Mouse (Mus musculus): ENCODE results near the gene Sema4f. TPM values are rescaled to one million over a fixed set of nuclear protein-coding genes. Genes with fewer than 3 reads are reported as not detected.

Gene Sema4f
- polyA plus RNA-seq, 1 experiment = not detected

- WGBS = 92% methylated on average over 3 of the region's 3 CpGs
- TF ChIP-seq CTCF (IDR thresholded peaks at IDR 0.05; ENCODE audit: insufficient read depth, low read depth, low read length) (no peak), POLR2A (IDR thresholded peaks at IDR 0.05; ENCODE audit: insufficient read depth, low read depth, low read length) (no peak)
- no peak overlapping the region for H3K27ac ChIP-seq (ENCODE audit: insufficient read depth, low read depth, low read length)
- no peak overlapping the region for H3K4me3 ChIP-seq (ENCODE audit: insufficient read depth, low read depth, low read length)
- no peaks in the 10 kb centered on the region; the same call in 1 of the 2 replicates for H3K4me1 ChIP-seq (ENCODE audit: control insufficient read depth, insufficient read depth, low read length)
Observed at GRCm38 (mm10) chr6:82906985-82907384, 32.6 kb downstream of the Sema4f start.

- Histone ChIP-seq H3K27ac (ENCODE audit: insufficient read depth, low read depth, low read length) (no peak overlapping the region), H3K4me1 (ENCODE audit: control insufficient read depth, insufficient read depth, low read length) (no peaks in the 10 kb centered on the region), H3K4me3 (ENCODE audit: insufficient read depth, low read depth, low read length) (no peak overlapping the region)
- no peak for TF ChIP-seq CTCF (IDR thresholded peaks at IDR 0.05; ENCODE audit: insufficient read depth, low read depth, low read length)
- no peak for TF ChIP-seq POLR2A (IDR thresholded peaks at IDR 0.05; ENCODE audit: insufficient read depth, low read depth, low read length)
- WGBS = 79% methylated on average over 8 of the region's 8 CpGs
Observed at GRCm38 (mm10) chr6:82902559-82902958, 37.0 kb downstream of the Sema4f start.

GRCm38 (mm10) chr6:82898745-82899144 lies 40.8 kb downstream of the Sema4f start:
- TF ChIP-seq POLR2A (IDR thresholded peaks at IDR 0.05; ENCODE audit: insufficient read depth, low read depth, low read length) (no peak), CTCF (IDR thresholded peaks at IDR 0.05; ENCODE audit: insufficient read depth, low read depth, low read length) (no peak)
- no peak overlapping the region for H3K27ac ChIP-seq (ENCODE audit: insufficient read depth, low read depth, low read length)
- no peaks in the 10 kb centered on the region for H3K4me1 ChIP-seq (ENCODE audit: control insufficient read depth, insufficient read depth, low read length)
- no peak overlapping the region for H3K4me3 ChIP-seq (ENCODE audit: insufficient read depth, low read depth, low read length)
- WGBS = 64% methylated on average over 4 of the region's 4 CpGs

- WGBS = 86% methylated on average over 4 of the region's 4 CpGs
- TF ChIP-seq POLR2A (IDR thresholded peaks at IDR 0.05; ENCODE audit: insufficient read depth, low read depth, low read length) (no peak), CTCF (IDR thresholded peaks at IDR 0.05; ENCODE audit: insufficient read depth, low read depth, low read length) (no peak)
- Histone ChIP-seq H3K4me1 (ENCODE audit: control insufficient read depth, insufficient read depth, low read length) (no peaks in the 10 kb centered on the region), H3K4me3 (ENCODE audit: insufficient read depth, low read depth, low read length) (no peak overlapping the region), H3K27ac (ENCODE audit: insufficient read depth, low read depth, low read length) (no peak overlapping the region)
Observed at GRCm38 (mm10) chr6:82898227-82898626, 41.3 kb downstream of the Sema4f start.

- Histone ChIP-seq H3K4me1 (ENCODE audit: control insufficient read depth, insufficient read depth, low read length) (no peaks in the 10 kb centered on the region), H3K4me3 (ENCODE audit: insufficient read depth, low read depth, low read length) (no peak overlapping the region), H3K27ac (ENCODE audit: insufficient read depth, low read depth, low read length) (no peak overlapping the region)
- 58% methylated on average over 3 of the region's 3 CpGs for WGBS
- TF ChIP-seq POLR2A (IDR thresholded peaks at IDR 0.05; ENCODE audit: insufficient read depth, low read depth, low read length) = no peak
- no peak for TF ChIP-seq CTCF (IDR thresholded peaks at IDR 0.05; ENCODE audit: insufficient read depth, low read depth, low read length)
Observed at GRCm38 (mm10) chr6:82897311-82897710, 42.3 kb downstream of the Sema4f start.

GRCm38 (mm10) chr6:82893415-82893814 lies 46.2 kb downstream of the Sema4f start:
- Histone ChIP-seq H3K27ac (ENCODE audit: insufficient read depth, low read depth, low read length) (no peak overlapping the region), H3K4me1 (ENCODE audit: control insufficient read depth, insufficient read depth, low read length) (no peaks in the 10 kb centered on the region), H3K4me3 (ENCODE audit: insufficient read depth, low read depth, low read length) (no peak overlapping the region)
- TF ChIP-seq POLR2A (IDR thresholded peaks at IDR 0.05; ENCODE audit: insufficient read depth, low read depth, low read length) (no peak), CTCF (IDR thresholded peaks at IDR 0.05; ENCODE audit: insufficient read depth, low read depth, low read length) (no peak)
- WGBS = 69% methylated on average over 3 of the region's 3 CpGs

- Histone ChIP-seq H3K4me3 (ENCODE audit: insufficient read depth, low read depth, low read length) (no peak overlapping the region), H3K27ac (ENCODE audit: insufficient read depth, low read depth, low read length) (no peak overlapping the region), H3K4me1 (ENCODE audit: control insufficient read depth, insufficient read depth, low read length) (no peaks in the 10 kb centered on the region)
- TF ChIP-seq POLR2A (IDR thresholded peaks at IDR 0.05; ENCODE audit: insufficient read depth, low read depth, low read length) = no peak
- TF ChIP-seq CTCF (IDR thresholded peaks at IDR 0.05; ENCODE audit: insufficient read depth, low read depth, low read length) = no peak
- WGBS = 70% methylated on average over 2 of the region's 2 CpGs
Observed at GRCm38 (mm10) chr6:82892540-82892939, 47.0 kb downstream of the Sema4f start.

- no peak overlapping the region for H3K27ac ChIP-seq (ENCODE audit: insufficient read depth, low read depth, low read length)
- WGBS = 87% methylated on average over 6 of the region's 6 CpGs
- H3K4me3 ChIP-seq (ENCODE audit: insufficient read depth, low read depth, low read length) = no peak overlapping the region
- no peak for TF ChIP-seq POLR2A (IDR thresholded peaks at IDR 0.05; ENCODE audit: insufficient read depth, low read depth, low read length)
- no peak for TF ChIP-seq CTCF (IDR thresholded peaks at IDR 0.05; ENCODE audit: insufficient read depth, low read depth, low read length)
- H3K4me1 ChIP-seq (ENCODE audit: control insufficient read depth, insufficient read depth, low read length) = no peaks in the 10 kb centered on the region
Observed at GRCm38 (mm10) chr6:82891488-82891887, 48.1 kb downstream of the Sema4f start.

- TF ChIP-seq CTCF (IDR thresholded peaks at IDR 0.05; ENCODE audit: insufficient read depth, low read depth, low read length) (no peak), POLR2A (IDR thresholded peaks at IDR 0.05; ENCODE audit: insufficient read depth, low read depth, low read length) (no peak)
Observed at GRCm38 (mm10) chr6:82886330-82886729, 53.2 kb downstream of the Sema4f start.

GRCm38 (mm10) chr6:82885909-82886308 lies 53.7 kb downstream of the Sema4f start:
- H3K27ac ChIP-seq (ENCODE audit: insufficient read depth, low read depth, low read length) = no peak overlapping the region
- 87% methylated on average over 4 of the region's 4 CpGs for whole genome bisulfite sequencing
- no peak overlapping the region for H3K4me3 ChIP-seq (ENCODE audit: insufficient read depth, low read depth, low read length)
- TF ChIP-seq POLR2A (IDR thresholded peaks at IDR 0.05; ENCODE audit: insufficient read depth, low read depth, low read length) (no peak), CTCF (IDR thresholded peaks at IDR 0.05; ENCODE audit: insufficient read depth, low read depth, low read length) (no peak)
- H3K4me1 ChIP-seq (ENCODE audit: control insufficient read depth, insufficient read depth, low read length) = no peaks in the 10 kb centered on the region

More at GRCm38 (mm10) chr6:82886330-82886729, 53.2 kb downstream of the Sema4f start:
- Histone ChIP-seq H3K4me1 (ENCODE audit: control insufficient read depth, insufficient read depth, low read length) (no peaks in the 10 kb centered on the region), H3K27ac (ENCODE audit: insufficient read depth, low read depth, low read length) (no peak overlapping the region), H3K4me3 (ENCODE audit: insufficient read depth, low read depth, low read length) (no peak overlapping the region)
- 78% methylated on average over 4 of the region's 4 CpGs for WGBS
